Mouse (Mus musculus): ENCODE measurements around the gene Golt1b. TPM values are rescaled to one million over a fixed set of nuclear protein-coding genes. Genes with fewer than 3 reads are reported as not detected.
"Not testable (repeated sequence)": the region's sequence is repeated elsewhere in the genome, so short reads cannot be mapped to it uniquely, and the experiment has no call there.

The Golt1b gene
- total and polyA plus RNA-seq, 2 experiments from 2014 or later = 36.4 to 62.2 TPM

GRCm38 (mm10) chr6:142347431-142348385, 39.3 kb upstream of the Golt1b start:
- peaks cover 29% of the 10 kb centered on the region; the same call in 1 of the 2 replicates for H3K36me3 ChIP-seq (ENCODE audit: insufficient read depth, low read length)
- H3K4me1 ChIP-seq (ENCODE audit: insufficient read depth, low read length) = no peaks in the 10 kb centered on the region; the same call in 1 of the 2 replicates
- H3K27ac ChIP-seq = no peak overlapping the region
- no peak for TF ChIP-seq CTCF (IDR thresholded peaks at IDR 0.05; ENCODE audit: low read depth)
- no peak overlapping the region for H3K4me3 ChIP-seq (ENCODE audit: low read length)
- H3K9ac ChIP-seq (replicated peaks; ENCODE audit: low read length) = no peak overlapping the region
- no peaks in the 10 kb centered on the region for H3K9me3 ChIP-seq (ENCODE audit: low read length)
- no peak overlapping the region for H3K4me2 ChIP-seq (ENCODE audit: low read depth, low read length)
- ATAC-seq (no peak), DNase-seq (ENCODE audit: low spot score) (no peak)
- H3K27me3 ChIP-seq (ENCODE audit: insufficient read depth, low read length) = no peaks in the 10 kb centered on the region
- 76% methylated on average over 11 of the region's 11 CpGs for WGBS

GRCm38 (mm10) chr6:142352099-142352498, 34.9 kb upstream of the Golt1b start:
- H3K4me3 ChIP-seq (ENCODE audit: low read length); H3K27me3 ChIP-seq (ENCODE audit: insufficient read depth, low read length); H3K9ac ChIP-seq (replicated peaks; ENCODE audit: low read length); ATAC-seq; H3K9me3 ChIP-seq (ENCODE audit: low read length); H3K4me2 ChIP-seq (ENCODE audit: low read depth, low read length); DNase-seq (ENCODE audit: low spot score); H3K27ac ChIP-seq; H3K4me1 ChIP-seq (ENCODE audit: insufficient read depth, low read length): not testable (repeated sequence)
- H3K36me3 ChIP-seq (ENCODE audit: insufficient read depth, low read length) = peaks cover 46% of the 10 kb centered on the region
- 99% methylated on average over 3 of the region's 3 CpGs for WGBS

GRCm38 (mm10) chr6:142357106-142357505, 29.9 kb upstream of the Golt1b start:
- H3K27me3 ChIP-seq (ENCODE audit: insufficient read depth, low read length) = no peaks in the 10 kb centered on the region
- 76% methylated on average over 7 of the region's 7 CpGs for WGBS
- DNase-seq (ENCODE audit: low spot score) = no peak
- ATAC-seq = no peak
- no peaks in the 10 kb centered on the region for H3K4me1 ChIP-seq (ENCODE audit: insufficient read depth, low read length)
- no peaks in the 10 kb centered on the region for H3K9me3 ChIP-seq (ENCODE audit: low read length)
- H3K36me3 ChIP-seq (ENCODE audit: insufficient read depth, low read length) = peaks cover 54% of the 10 kb centered on the region
- no peak overlapping the region for H3K4me2 ChIP-seq (ENCODE audit: low read depth, low read length)
- H3K27ac ChIP-seq = no peak overlapping the region
- TF ChIP-seq CTCF (IDR thresholded peaks at IDR 0.05; ENCODE audit: low read depth) = no peak
- H3K9ac ChIP-seq (replicated peaks; ENCODE audit: low read length) = no peak overlapping the region
- no peak overlapping the region for H3K4me3 ChIP-seq (ENCODE audit: low read length)

- no peak for TF ChIP-seq CTCF (IDR thresholded peaks at IDR 0.05; ENCODE audit: low read depth)
- Histone ChIP-seq H3K27ac (no peak overlapping the region), H3K9me3 (ENCODE audit: low read length) (no peaks in the 10 kb centered on the region), H3K4me2 (ENCODE audit: low read depth, low read length) (no peak overlapping the region), H3K9ac (replicated peaks; ENCODE audit: low read length) (no peak overlapping the region), H3K27me3 (ENCODE audit: insufficient read depth, low read length) (no peaks in the 10 kb centered on the region), H3K4me1 (ENCODE audit: insufficient read depth, low read length) (no peaks in the 10 kb centered on the region), H3K4me3 (ENCODE audit: low read length) (no peak overlapping the region), H3K36me3 (ENCODE audit: insufficient read depth, low read length) (peaks cover 45% of the 10 kb centered on the region)
- WGBS = 94% methylated on average over 6 of the region's 6 CpGs
- no peak for DNase-seq (ENCODE audit: low spot score)
- ATAC-seq = no peak
Measured at GRCm38 (mm10) chr6:142362036-142362435, 25.0 kb upstream of the Golt1b start.

- peak; percentile 58 for ATAC-seq
- DNase-seq (ENCODE audit: low spot score) = peak; percentile 50
Measured at GRCm38 (mm10) chr6:142363019-142363576, 23.9 kb upstream of the Golt1b start.

GRCm38 (mm10) chr6:142365742-142366472, 21.1 kb upstream of the Golt1b start:
- Histone ChIP-seq H3K27me3 (ENCODE audit: insufficient read depth, low read length) (no peaks in the 10 kb centered on the region), H3K4me2 (ENCODE audit: low read depth, low read length) (no peak overlapping the region), H3K36me3 (ENCODE audit: insufficient read depth, low read length) (peaks cover 26% of the 10 kb centered on the region; the same call in 1 of the 2 replicates), H3K27ac (no peak overlapping the region), H3K4me3 (ENCODE audit: low read length) (no peak overlapping the region), H3K9me3 (ENCODE audit: low read length) (no peaks in the 10 kb centered on the region), H3K4me1 (ENCODE audit: insufficient read depth, low read length) (no peaks in the 10 kb centered on the region), H3K9ac (replicated peaks; ENCODE audit: low read length) (no peak overlapping the region)
- no peak for DNase-seq (ENCODE audit: low spot score)
- TF ChIP-seq CTCF (IDR thresholded peaks at IDR 0.05; ENCODE audit: low read depth) = no peak
- no peak for ATAC-seq
- 90% methylated on average over 8 of the region's 8 CpGs for WGBS

More at GRCm38 (mm10) chr6:142363019-142363576, 23.9 kb upstream of the Golt1b start:
- Histone ChIP-seq H3K4me3 (ENCODE audit: low read length) (no peak overlapping the region), H3K9ac (replicated peaks; ENCODE audit: low read length) (no peak overlapping the region), H3K4me2 (ENCODE audit: low read depth, low read length) (no peak overlapping the region), H3K4me1 (ENCODE audit: insufficient read depth, low read length) (no peaks in the 10 kb centered on the region), H3K9me3 (ENCODE audit: low read length) (no peaks in the 10 kb centered on the region), H3K27me3 (ENCODE audit: insufficient read depth, low read length) (no peaks in the 10 kb centered on the region), H3K27ac (no peak overlapping the region), H3K36me3 (ENCODE audit: insufficient read depth, low read length) (peaks cover 44% of the 10 kb centered on the region)
- WGBS = 60% methylated on average over 9 of the region's 9 CpGs
- peak; percentile 57 for TF ChIP-seq CTCF (IDR thresholded peaks at IDR 0.05; ENCODE audit: low read depth)
